Mouse (Mus musculus): Measurements from ENCODE around the gene Cdc14a.
"Not testable (repeated sequence)": the region's sequence is repeated elsewhere in the genome, so short reads cannot be mapped to it uniquely, and the experiment has no call there.

Cdc14a gene

DNA sequence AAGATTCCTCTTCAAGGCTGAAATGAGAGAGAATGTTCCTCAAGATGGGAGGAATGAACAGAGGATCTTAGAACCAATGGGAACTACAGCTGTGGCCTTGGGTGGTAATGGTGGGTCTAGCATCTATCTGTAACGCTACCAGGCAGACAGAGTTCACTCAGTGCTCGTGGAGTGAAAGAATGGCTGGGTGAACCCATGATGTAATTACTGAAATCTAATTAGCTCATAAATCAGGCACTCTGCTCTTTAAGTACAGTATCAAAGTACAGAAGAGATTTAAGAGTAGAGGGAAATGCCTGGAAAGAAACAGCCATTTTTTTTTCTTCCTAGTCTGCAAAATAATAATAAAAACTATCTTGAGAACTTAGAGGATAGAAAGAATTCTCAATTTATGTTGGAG, 57.7 kb downstream of the Cdc14a start:
- no peak for DNase-seq

DNA sequence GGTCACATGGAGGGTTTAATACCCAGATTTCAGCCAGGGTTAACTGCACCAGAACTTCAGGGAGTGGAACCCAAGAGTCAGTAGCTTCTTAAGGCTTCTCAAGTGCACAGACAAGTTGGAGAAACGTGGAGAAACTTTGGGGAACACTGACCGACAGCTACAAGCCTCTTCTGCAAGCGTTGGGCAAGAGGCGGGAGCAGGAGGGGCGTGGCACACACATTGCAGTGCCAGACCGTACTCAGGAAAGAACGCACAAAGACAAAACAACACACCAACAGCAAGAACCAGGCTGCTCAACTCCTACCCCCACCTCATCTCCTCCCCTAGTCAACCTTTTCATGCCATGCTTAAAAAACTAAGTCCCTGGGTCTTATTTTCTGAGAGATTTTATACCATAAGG, 61.9 kb downstream of the Cdc14a start:
- DNase-seq = no peak

DNA sequence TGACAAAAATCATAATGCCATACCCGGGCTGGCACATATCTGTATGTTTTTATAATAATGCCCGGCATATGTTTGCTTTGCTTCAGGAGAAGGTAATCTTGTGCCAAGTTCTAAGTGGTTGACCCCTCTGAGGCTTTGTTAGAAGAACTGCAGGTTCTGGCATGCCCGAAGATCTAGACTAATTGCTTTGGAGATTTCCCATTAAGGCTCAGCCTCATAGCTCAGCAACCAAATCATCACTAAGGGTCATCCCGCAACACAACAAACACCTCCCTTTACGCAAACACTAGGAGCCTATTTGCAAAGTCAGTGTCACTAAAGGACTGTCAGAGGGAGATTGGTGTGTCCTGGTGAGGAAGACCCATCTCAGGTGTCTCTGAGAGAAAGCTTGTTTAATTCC, 62.7 kb downstream of the Cdc14a start:
- DNase-seq = no peak

DNA sequence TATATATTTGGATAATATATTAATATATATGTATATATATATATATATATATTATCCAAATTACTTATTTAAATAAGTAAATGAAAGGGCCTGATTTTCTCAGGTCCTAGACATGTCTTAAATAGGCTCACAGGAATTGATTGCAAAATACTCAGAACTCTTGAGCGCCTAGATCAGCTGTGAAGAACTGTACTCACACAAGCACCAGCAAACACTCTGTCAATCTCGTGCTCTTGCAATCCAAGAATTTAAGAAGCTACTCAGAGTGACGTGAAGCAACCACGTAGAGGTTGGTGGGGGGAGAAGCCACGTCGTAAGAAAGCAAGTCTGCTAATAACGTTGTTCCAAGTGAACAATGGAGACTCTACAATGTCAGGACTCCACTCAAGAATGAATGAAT, 66.0 kb downstream of the Cdc14a start:
- DNase-seq = no peak

DNA sequence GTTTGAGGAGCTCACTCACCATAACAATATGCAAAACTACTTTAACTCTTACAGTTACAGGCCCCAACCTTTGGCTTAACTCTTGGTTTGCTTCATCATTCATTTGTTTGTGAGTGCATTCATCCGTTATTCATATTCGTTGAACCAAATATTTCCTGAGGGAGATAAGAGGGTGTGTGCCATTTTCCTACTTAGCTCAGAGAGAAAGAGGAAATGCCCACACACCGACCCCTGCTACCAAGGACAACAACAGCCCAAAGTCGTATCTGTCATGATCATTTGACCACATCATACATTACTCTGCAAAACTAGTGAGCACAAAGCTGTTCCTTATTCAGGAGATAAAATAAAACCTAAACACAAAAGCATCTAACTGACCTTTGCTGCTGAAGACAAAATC, 66.7 kb downstream of the Cdc14a start:
- DNase-seq = no peak

DNA sequence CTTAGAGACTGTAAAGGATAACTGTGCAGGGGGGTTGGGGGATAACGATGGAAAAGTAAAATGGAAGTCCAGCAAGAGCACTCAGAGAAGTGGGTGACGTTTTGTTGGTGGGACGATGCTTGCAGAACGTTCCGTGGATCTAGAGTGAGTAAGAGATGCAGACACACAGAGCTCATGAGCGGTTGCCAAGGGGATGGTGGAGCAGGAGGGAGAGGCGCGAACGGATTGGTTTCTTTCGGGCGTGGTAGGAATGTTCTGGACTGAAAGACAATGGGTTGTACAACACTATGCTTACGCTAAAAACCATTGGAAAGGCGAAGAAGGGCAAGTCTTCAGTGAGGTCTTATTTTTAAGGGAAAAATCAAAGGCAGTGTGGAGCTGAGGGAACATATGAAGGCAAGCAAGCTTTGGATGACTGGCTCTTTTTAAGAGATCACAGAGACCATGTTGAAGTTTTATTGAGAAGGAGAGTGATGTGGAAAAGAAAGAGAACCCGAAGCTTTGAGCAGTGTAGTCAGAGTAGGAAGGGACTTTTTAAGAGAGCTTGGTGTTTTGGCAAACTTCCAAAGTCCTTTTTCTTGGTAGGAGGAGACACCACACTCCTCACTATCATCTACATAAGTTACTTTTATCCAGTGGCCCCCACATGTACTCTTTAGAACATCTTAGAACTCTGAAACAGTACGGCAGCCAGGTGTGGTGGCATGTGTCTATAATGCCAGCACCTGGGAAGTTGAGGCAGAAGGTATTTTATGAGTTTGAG, 68.6 kb downstream of the Cdc14a start:
- DNase-seq = no peak

DNA sequence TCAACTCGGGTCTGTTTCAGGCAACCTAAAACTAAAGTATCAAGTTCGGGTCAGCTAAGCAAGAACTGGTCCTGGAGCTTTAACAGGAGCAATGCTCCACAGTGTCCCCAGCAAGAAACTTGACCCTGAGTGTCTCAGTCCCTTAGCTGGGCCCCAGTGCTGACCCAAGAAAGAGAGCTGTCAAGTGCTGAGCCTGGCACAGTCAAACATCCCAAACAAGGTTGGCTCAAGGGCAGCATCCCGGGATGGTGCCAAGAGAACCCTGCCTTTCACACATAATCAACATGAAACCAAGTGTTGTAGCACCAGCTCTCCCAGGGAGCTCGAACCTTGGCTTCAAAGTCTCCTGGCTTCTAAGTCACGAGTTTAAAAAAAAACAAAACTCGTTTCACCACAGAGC, 71.3 kb downstream of the Cdc14a start:
- no peak for DNase-seq

DNA sequence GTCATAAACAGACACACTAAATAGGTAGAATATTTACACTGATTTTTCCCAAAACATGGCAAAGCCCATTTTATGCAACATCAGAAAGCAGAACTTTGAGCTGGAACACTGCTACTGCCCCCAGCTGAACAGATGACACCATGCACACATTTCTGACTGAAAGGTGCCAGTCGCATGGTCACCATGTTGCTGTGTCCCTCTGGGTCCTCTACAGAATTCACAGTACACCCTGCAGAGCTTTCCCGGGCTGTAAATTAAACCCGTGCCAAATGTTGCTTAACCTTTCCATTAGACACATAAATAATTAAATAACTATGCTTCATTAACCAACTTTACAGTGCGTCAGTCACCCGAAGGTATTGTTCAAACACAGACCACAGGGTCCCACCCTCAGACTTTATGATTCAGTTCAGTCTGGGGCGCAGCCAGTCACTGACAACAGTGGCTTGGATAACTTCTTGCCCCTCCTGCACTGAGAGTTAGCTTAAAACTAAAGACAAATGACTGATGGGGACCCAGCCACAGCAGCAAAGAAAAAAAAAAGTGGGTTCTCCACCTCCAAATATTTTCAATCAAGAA, 73.4 kb downstream of the Cdc14a start:
- DNase-seq = no peak

DNA sequence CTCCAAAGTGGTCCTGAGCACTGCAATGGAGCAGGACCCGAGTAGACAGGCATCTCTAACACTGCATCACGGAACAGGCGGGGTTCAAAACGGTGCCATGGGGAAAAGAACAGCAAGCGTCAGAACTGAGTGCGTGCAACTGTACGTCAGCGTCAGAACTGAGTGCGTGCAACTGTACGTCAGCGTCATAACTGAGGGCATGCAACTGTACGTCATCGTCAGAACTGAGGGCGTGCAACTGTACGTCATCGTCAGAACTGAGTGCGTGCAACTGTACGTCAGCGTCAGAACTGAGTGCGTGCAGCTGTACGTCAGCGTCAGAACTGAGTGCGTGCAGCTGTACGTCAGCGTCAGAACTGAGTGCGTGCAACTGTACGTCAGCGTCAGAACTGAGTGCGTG, 76.3 kb downstream of the Cdc14a start:
- DNase-seq = not testable (repeated sequence)

DNA sequence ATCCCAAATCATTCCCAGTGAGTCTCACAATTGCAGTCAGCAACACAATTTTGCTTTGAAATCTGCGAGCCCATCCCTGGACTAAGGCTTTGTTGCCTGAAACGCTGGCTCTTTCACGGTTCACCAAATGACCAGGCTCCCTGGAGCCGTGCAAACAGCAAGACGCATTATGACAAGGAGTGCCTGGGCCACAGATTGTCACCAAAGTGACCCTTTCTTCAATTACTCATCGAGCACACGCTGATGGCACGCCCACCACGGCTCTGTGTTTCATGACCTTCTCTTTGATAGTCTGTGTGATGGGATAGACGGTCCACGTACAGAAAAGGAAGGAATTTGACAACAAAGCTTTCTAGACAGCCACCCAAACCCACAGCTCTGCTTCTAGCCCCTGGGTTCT, 78.6 kb downstream of the Cdc14a start:
- DNase-seq = no peak

DNA sequence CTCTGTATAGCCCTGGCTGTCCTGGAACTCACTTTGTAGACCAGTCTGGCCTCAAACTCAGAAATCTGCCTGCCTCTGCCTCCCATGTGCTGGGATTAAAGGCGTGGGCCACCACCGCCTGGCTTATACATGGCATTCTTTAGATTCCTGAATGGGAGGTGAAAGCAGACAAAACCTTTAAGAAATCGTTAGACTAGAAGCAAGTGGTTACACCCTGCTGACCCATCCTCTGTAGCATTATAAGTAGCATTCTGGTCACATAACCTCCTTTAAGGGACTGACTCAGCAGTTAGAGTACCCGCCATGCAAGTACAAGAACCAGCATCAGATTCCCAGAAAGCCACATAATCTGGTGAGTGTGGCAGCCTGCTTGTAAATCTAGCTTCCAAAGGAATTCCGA, 81.6 kb downstream of the Cdc14a start:
- no peak for DNase-seq

DNA sequence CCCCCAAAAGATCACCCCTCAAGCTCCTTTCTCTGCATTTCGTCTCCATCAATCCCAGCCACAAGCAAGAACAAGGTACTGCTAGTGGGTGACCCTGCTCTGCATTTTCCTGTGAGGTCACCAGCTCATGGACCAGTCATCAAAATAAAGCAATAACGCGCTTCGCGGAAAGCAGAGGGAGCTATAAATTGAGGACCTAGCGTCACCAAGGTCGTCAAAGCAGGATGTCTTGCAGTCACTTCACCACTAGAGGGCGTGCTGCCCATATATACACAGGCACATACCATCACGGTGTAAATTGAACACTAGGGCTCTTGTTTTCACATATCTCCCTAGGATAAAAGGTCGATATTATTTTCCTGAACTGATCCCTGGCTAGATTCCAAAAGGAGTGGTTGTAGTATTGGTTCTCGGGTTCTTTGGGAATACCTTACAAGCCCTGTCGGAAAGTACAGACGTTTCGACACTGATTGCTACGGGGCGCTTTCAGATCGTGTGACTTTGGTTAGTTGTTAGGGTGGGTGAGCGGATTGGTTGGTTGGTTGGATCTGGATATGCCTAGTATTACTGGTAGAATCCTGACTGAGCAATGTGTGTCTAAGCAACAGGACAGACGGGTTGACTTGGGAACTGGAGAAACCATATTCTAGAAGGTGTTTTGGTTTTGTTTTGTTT, 82.7 kb downstream of the Cdc14a start:
- peak; percentile 28 for DNase-seq

DNA sequence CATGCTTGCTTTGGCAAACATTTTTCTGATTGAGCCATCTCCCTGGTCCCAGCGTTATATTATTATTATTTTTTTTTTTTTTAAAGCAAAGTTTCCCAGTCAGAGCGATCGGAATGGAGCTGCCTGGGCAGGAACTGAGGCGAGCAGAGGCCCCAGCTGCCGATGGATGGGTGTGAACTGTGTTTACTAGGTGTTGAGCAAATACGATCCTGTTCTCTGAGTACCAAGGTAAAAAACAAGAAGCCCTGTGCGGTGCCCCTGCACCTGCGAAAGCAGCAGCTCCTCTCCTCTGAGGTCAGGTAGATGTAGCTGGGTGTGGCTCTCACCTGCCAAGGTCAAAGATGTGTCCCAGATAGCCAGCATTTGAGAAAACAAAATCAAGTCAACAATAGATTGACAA, 83.6 kb downstream of the Cdc14a start:
- DNase-seq = no peak

DNA sequence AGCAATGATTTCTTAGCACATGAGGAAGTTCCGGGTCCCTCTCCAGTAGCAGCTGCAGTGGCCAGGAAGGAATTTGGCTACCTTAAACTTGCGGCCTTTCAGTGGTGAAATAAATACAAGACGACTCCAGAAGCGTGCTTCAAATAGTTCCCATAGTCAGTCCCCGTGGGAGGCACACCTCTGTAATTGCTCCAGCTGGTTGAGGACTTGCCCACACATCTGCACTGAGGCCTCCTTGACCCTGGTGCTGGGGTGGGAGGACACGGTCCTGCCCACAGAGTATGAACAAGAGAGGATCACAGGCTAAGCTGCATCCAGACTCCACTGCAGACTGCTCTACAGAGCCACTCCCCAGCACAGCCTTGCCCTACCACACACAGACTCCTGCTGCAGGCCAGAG, 85.2 kb downstream of the Cdc14a start:
- DNase-seq = no peak

DNA sequence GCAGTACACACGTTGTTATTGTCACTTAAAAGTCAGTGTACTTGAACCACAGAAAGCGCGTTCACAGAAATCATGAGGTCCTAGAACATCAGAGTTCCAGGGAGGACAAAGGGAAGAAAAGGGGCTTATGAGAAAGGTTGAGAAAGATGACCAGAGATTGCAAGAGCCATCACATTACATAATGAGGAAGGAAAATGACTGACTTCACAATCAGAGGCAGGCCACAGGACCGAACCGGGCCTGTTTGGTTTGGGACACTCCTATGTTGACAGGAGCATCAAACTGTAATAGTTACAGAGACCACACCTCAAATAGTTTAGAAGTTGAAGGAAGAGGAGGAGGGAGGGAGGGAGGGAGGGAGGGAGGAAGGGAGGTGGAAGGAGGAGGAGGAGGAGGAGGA, 86.0 kb downstream of the Cdc14a start:
- DNase-seq = no peak

DNA sequence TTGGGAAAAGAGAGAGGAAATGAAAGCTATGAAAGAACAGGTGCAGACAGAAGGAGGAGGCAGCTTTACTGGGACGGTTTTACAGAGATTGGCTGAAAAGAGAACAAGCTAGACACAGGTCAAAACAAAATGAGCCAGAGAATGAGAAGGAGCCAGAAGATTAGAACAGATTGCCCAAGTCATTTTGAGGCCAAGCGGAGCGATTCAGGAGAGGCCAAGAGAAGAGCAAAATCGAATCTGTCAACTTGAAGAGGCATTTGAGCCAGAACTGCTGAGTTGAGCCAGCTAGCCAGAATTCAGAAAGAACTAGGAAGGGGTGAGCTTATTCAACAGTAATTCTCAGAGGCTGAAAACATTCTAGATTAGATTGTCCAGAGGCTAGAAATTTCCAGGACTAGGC, 88.8 kb downstream of the Cdc14a start:
- DNase-seq = no peak

DNA sequence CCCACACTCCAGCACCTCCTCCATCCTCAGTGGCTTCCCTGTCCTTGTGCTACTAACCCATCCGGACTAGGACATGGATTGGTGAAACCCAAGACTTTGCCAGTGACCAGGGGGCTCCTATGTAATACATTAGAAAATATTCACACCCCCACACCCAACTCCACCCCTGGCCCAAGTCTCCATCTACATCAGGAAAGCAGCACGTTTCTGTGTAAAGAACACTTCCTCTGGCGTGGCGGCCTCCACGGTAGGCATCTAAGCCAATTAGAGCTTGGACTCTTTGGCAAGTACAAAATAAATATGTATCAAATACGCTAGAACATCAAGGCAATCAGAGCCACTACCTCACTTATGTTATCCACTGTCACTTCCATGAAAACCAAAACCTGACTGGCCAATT, 90.1 kb downstream of the Cdc14a start:
- no peak for DNase-seq

DNA sequence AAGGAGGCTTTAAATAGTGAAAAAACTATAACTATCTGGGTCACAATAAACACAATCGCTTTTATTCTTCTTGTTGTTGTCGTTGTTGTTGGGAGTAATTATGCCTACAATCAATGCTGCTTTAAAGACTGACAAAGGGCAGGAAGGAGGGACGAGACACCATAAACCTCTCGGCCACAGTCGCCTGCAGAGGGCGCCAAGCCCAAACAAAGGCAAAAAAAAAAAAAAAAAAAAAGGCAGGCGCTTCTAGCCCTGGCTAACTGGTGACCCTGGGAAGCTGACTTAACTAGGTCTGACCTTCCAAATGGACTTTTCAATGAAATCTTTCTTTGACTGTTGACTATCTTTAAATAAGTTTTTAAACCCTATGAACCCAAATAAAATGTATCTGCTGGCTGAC, 90.6 kb downstream of the Cdc14a start:
- DNase-seq = no peak

DNA sequence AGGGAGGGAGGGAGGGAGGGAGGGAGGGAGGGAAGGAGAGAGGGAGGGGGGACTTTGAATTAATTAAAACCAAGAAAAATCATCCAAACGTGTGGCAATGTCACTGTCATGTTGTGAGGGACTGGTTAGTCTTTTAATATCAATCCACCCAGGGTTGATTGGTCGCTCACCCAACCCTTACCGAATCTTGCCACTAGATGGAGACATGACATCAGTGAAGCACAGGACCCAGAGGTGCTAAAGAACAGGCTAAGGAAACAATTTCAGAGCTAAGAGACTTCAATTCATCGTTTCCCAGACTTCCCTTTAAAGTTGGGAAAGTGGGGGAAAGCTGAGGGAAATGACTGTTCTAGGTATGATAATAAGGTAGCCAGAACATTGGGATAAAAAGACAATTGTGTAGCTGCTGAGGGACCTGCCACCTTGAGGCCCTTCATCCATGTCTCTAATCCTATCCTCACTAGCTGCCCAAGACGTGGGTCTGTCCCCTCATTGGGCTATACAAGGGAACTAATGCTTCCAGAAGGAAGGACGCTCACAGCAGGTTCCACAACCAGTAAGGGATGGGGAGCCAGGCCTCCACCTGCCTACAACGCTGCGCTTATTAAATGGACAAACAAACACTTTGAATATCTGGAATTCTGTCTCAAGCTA, 91.9 kb downstream of the Cdc14a start:
- DNase-seq = peak; percentile 45

DNA sequence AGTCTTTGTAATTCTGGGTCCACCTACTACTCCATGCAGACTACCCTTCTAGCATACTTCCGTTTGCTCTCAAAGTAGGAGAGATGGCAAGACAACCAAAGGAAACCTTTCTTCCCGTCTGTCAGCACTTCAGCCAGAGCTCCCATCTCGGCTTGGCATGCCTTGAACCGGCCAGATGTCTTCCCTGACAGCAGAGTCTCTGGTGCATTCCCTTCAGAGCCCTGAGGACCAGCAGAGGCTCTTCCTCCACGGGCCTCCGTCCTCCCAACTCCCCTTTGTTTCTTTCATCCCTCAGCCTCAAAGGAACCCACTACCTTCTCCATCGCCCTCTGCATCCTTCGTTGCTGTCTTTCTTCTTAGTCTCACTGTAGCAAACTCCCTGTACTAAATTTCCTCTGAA, 93.9 kb downstream of the Cdc14a start:
- DNase-seq = no peak

DNA sequence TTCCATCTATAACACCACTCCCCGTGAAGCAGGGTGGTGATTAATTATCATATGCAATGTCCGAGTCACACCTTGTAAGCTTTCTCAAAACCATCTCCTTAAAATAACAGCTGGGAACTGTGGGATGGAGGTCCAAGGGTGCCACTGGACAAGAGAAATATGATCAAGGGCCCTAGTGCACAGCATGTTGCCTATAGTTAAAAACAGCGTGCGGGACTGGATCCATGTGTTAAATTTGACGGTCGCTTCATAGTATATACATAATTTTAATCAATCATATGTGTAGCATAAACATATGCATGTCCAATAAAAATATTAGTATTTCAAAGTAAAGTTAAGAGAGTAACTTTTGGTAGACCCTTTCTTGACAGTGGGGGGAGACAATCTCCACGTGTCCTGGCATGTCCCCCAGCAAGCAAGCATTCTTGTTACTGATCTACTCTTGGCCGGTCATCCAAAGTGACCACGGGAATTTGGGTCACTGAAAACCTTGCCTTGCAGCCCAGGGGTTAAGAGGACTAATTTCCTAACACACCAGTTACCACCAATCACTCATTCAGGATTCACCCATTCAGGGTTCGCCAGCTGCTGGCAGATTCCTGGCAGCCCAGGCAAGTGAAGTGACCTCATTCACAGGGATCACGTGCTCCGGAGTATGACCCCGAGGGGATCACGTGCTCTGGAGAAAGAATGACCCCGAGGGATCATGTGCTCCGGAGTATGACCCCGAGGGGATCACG, 94.6 kb downstream of the Cdc14a start:
- no peak for DNase-seq

DNA sequence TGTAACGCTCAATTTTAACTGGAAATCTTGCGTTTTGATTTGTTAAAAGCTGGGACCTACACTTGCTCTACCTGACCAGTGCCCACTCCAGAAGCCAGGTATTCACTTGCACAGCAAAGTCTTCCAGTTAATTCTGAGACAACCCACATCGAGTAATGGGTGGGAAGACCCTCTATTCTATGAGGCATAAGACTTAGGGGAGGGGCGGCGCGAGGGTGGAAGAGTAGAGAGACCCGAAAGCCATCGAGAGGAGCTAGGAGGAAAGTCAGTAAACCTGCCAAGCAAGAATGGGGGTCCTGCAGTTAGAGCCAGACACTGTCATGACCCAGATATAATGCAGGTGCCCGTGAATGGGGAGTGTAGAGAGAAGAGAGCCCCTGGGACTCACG, 96.2 kb downstream of the Cdc14a start:
- no peak for DNase-seq

DNA sequence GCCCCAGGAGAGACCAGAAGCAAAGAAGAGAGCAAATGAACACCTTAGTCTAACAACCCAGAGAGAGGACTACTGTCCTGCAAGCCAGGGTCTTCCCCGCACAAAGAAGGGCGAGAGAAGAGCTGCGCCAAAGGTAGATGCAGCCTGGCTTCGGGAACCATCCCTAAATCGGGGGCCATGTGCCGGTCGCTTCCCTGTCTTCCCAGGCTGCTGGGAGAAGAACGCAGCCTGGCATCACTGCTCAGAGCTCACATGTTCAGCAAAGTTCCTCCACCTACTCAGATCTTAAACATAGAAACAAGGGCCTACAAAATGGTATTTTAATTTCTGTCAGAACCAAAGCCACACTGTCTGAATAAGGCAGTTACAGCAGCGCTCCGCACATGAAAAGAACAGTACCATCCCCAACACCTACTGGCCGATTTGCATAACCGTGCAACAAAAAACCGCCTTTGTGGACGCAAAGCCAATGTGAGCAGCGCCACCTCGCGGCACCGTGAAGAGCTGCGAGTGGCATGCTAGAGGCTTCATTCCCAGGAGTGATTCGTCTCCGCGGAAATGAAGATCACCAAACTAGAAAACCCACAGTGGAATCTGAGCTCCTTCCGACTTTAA, 96.7 kb downstream of the Cdc14a start:
- DNase-seq = peak; percentile 86

Measured in cerebellum, adult 8-10 months (tissue).